Mouse (Mus musculus): Measurements from ENCODE around the gene Vil1. TPM values are rescaled to one million over a fixed set of nuclear protein-coding genes. Genes with fewer than 3 reads are reported as not detected.

Gene Vil1
- polyA plus RNA-seq (2012; rRNA removed), result not detected in 2 replicates

- H3K4me1 ChIP-seq (ENCODE audit: control insufficient read depth, insufficient read depth, insufficient read length), result no peaks in the 10 kb centered on the region
- H3K4me3 ChIP-seq (ENCODE audit: extremely low read depth, insufficient read depth, insufficient read length), result no peak within 1 kb of the TSS
- TF ChIP-seq POLR2A (IDR thresholded peaks at IDR 0.05; ENCODE audit: low read depth, low read length), result no peak
- no peak for TF ChIP-seq CTCF (IDR thresholded peaks at IDR 0.05; ENCODE audit: extremely low read depth, insufficient read depth, insufficient read length, insufficient replicate concordance)
- no peak for DNase-seq (ENCODE audit: low read depth in 1 of 2, low spot score in 2 of 2)
- no peak within 1 kb of the TSS for H3K27ac ChIP-seq (ENCODE audit: insufficient read depth, low read length)
- 58% methylated on average over 15 of the region's 15 CpGs for WGBS
- H3K36me3 ChIP-seq (ENCODE audit: control insufficient read depth, insufficient read depth, low read length), result no peaks in the 10 kb centered on the region
- no peaks in the 10 kb centered on the region for H3K27me3 ChIP-seq (ENCODE audit: control insufficient read depth, insufficient read depth, low read length)
Observed at GRCm38 (mm10) chr1:74408589-74409504, at the start of gene Vil1. Vil1 (plus strand) TSS chr1:74409376.

GRCm38 (mm10) chr1:74359952-74360517 is 49.1 kb upstream of the Vil1 start:
- 61% methylated on average over 5 of the region's 5 CpGs for WGBS
- TF ChIP-seq POLR2A (IDR thresholded peaks at IDR 0.05; ENCODE audit: low read depth, low read length) (no peak), CTCF (IDR thresholded peaks at IDR 0.05; ENCODE audit: extremely low read depth, insufficient read depth, insufficient read length, insufficient replicate concordance) (no peak)
- Histone ChIP-seq H3K27ac (ENCODE audit: insufficient read depth, low read length) (no peak overlapping the region), H3K36me3 (ENCODE audit: control insufficient read depth, insufficient read depth, low read length) (no peaks in the 10 kb centered on the region), H3K4me3 (ENCODE audit: extremely low read depth, insufficient read depth, insufficient read length) (no peak overlapping the region), H3K4me1 (ENCODE audit: control insufficient read depth, insufficient read depth, insufficient read length) (no peaks in the 10 kb centered on the region), H3K27me3 (ENCODE audit: control insufficient read depth, insufficient read depth, low read length) (no peaks in the 10 kb centered on the region)
- DNase-seq (ENCODE audit: low read depth in 1 of 2, low spot score in 2 of 2), result no peak

DNA sequence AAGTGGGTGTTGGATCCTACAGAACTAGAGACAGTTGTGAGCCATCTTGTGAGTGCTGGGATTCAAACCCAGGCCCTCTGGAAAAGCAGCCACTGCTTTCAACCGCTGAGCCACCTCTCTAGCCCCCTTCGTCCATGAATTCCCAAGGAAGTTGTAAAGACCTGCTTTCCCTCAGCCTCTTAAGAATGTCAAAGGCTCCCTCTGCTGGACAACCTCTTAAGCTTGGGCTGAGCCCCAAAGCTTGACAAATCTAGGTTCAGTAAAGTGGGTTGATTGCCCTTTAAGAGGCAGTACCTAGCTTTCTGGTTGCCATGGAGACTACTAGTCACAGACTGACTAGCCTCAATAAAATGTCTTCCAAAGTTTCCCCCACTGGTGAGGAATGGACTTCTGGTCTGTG is 47.4 kb upstream of the Vil1 start, which contains the start of gene Catip:
Catip (plus strand) TSS at position 297 of the 400 bp plus-strand sequence.
- Histone ChIP-seq H3K4me1 (ENCODE audit: control insufficient read depth, insufficient read depth, insufficient read length) (no peaks in the 10 kb centered on the region), H3K27me3 (ENCODE audit: control insufficient read depth, insufficient read depth, low read length) (no peaks in the 10 kb centered on the region), H3K4me3 (ENCODE audit: extremely low read depth, insufficient read depth, insufficient read length) (no peak within 1 kb of the TSS), H3K27ac (ENCODE audit: insufficient read depth, low read length) (no peak within 1 kb of the TSS), H3K36me3 (ENCODE audit: control insufficient read depth, insufficient read depth, low read length) (no peaks in the 10 kb centered on the region)
- DNase-seq (ENCODE audit: low read depth in 1 of 2, low spot score in 2 of 2), result peak; percentile 44 to 50
- WGBS, result 6% methylated on average over 2 of the region's 2 CpGs
- no peak for TF ChIP-seq POLR2A (IDR thresholded peaks at IDR 0.05; ENCODE audit: low read depth, low read length)
- TF ChIP-seq CTCF (IDR thresholded peaks at IDR 0.05; ENCODE audit: extremely low read depth, insufficient read depth, insufficient read length, insufficient replicate concordance), result peak; percentile 68; the same call in 1 of the 2 replicates

GRCm38 (mm10) chr1:74362325-74363229 is 46.6 kb upstream of the Vil1 start:
- H3K36me3 ChIP-seq (ENCODE audit: control insufficient read depth, insufficient read depth, low read length), result no peaks in the 10 kb centered on the region
- no peak overlapping the region for H3K27ac ChIP-seq (ENCODE audit: insufficient read depth, low read length)
- DNase-seq (ENCODE audit: low read depth in 1 of 2, low spot score in 2 of 2), result no peak
- TF ChIP-seq POLR2A (IDR thresholded peaks at IDR 0.05; ENCODE audit: low read depth, low read length) (no peak), CTCF (IDR thresholded peaks at IDR 0.05; ENCODE audit: extremely low read depth, insufficient read depth, insufficient read length, insufficient replicate concordance) (no peak)
- H3K4me3 ChIP-seq (ENCODE audit: extremely low read depth, insufficient read depth, insufficient read length), result no peak overlapping the region
- H3K4me1 ChIP-seq (ENCODE audit: control insufficient read depth, insufficient read depth, insufficient read length), result no peaks in the 10 kb centered on the region
- no peaks in the 10 kb centered on the region for H3K27me3 ChIP-seq (ENCODE audit: control insufficient read depth, insufficient read depth, low read length)
- WGBS, result 89% methylated on average over 17 of the region's 17 CpGs

DNA sequence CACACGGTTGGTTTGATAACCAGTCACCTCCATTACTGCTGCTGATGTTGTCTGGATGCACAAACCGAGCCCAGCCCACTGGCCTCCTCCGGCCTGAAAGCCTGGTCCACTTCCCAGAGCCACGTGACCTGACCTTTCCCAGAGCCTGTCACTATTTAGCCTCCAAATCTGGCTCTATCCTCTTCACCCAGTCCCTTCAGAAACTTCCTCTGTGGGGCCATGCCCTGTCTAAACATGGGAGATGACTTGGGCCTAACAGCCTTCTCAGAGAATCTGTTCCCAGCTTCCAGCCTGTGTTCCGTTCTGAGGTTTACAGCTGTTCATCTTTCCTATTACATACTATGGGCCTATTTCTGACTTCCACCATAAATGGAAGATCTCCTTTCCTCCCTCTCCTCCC is 45.7 kb upstream of the Vil1 start:
- H3K4me1 ChIP-seq (ENCODE audit: control insufficient read depth, insufficient read depth, insufficient read length), result peaks cover 6% of the 10 kb centered on the region; the same call in 1 of the 2 replicates
- no peak for DNase-seq (ENCODE audit: low read depth in 1 of 2, low spot score in 2 of 2)
- TF ChIP-seq POLR2A (IDR thresholded peaks at IDR 0.05; ENCODE audit: low read depth, low read length) (no peak), CTCF (IDR thresholded peaks at IDR 0.05; ENCODE audit: extremely low read depth, insufficient read depth, insufficient read length, insufficient replicate concordance) (no peak)
- 80% methylated on average over 5 of the region's 5 CpGs for WGBS
- H3K27me3 ChIP-seq (ENCODE audit: control insufficient read depth, insufficient read depth, low read length), result no peaks in the 10 kb centered on the region
- H3K4me3 ChIP-seq (ENCODE audit: extremely low read depth, insufficient read depth, insufficient read length), result no peak overlapping the region
- H3K27ac ChIP-seq (ENCODE audit: insufficient read depth, low read length), result no peak overlapping the region
- H3K36me3 ChIP-seq (ENCODE audit: control insufficient read depth, insufficient read depth, low read length), result no peaks in the 10 kb centered on the region

DNA sequence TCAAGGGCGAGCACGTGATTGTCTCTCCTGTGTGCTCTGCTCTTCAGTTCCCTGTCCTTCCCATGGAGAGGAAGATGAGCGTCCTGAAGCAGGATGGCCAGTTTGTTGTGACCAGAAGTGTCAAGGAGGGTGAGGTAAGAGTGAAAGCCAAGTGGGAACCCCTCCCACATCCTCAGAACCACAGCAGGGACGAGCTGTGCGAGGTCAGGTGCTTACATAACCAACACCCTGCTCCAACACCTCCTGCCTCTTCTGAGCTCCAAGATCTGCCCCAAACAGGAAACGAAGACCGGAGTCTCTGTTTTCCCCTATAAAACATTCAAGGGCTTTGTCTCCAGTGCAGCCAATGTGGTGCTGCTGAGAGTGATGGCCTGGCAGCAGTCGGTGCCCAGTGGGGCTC is 44.9 kb upstream of the Vil1 start:
- WGBS, result 31% methylated on average over 8 of the region's 8 CpGs
- H3K4me1 ChIP-seq (ENCODE audit: control insufficient read depth, insufficient read depth, insufficient read length), result peaks cover 6% of the 10 kb centered on the region; the same call in 1 of the 2 replicates
- no peak for DNase-seq (ENCODE audit: low read depth in 1 of 2, low spot score in 2 of 2)

More for the DNA sequence above, 44.9 kb upstream of the Vil1 start:
- no peak overlapping the region for H3K4me3 ChIP-seq (ENCODE audit: extremely low read depth, insufficient read depth, insufficient read length)
- H3K27ac ChIP-seq (ENCODE audit: insufficient read depth, low read length), result no peak overlapping the region
- H3K27me3 ChIP-seq (ENCODE audit: control insufficient read depth, insufficient read depth, low read length), result no peaks in the 10 kb centered on the region
- H3K36me3 ChIP-seq (ENCODE audit: control insufficient read depth, insufficient read depth, low read length), result no peaks in the 10 kb centered on the region
- TF ChIP-seq CTCF (IDR thresholded peaks at IDR 0.05; ENCODE audit: extremely low read depth, insufficient read depth, insufficient read length, insufficient replicate concordance) (no peak), POLR2A (IDR thresholded peaks at IDR 0.05; ENCODE audit: low read depth, low read length) (no peak)
